Mouse (Mus musculus): ENCODE measurements around the gene Olfr524. TPM values are rescaled to one million over a fixed set of nuclear protein-coding genes. Genes with fewer than 3 reads are reported as not detected.
A peak's percentile ranks its signal among the peaks of the same experiment; 100 is the strongest.

Olfr524 gene
- polyA plus RNA-seq, 1 experiment from 2014 or later: not detected

DNA sequence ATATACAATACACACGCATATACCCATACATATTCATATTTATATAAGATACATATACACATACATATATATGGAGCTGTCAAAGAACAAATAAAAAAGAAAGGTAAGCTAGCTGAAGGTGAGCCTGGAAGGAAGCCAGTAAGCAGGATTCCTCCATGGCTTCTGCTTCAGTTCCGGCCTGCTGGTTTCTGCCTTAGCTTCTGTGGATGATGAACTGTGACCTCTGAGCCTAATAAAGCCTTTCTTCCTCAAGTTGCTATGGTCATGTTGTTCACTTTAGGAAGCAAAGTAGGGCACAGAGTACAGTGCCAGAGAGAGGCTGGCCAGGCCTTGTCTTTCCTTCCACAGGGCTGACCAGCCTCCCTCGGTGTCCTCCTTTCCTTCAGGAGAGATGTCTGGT, 34.9 kb downstream of the Olfr524 start:
- H3K9ac ChIP-seq (ENCODE audit: low read depth, low read length): no peak overlapping the region
- H3K4me3 ChIP-seq (ENCODE audit: low read depth, low read length): no peak overlapping the region
- WGBS: 96% methylated on average over 3 of the region's 3 CpGs
- H3K36me3 ChIP-seq (ENCODE audit: control insufficient read depth, insufficient read depth, low read length): no peaks in the 10 kb centered on the region
- no peaks in the 10 kb centered on the region for H3K27me3 ChIP-seq (ENCODE audit: control insufficient read depth, insufficient read depth, low read depth, low read length)
- no peaks in the 10 kb centered on the region for H3K9me3 ChIP-seq (replicated peaks; ENCODE audit: control insufficient read depth, low read length, poor library complexity, severe bottlenecking)
- no peak for ATAC-seq
- H3K4me2 ChIP-seq (ENCODE audit: low read length): no peak overlapping the region
- H3K27ac ChIP-seq (ENCODE audit: low read length): no peak overlapping the region
- H3K4me1 ChIP-seq (ENCODE audit: control insufficient read depth, insufficient read depth, low read length): no peaks in the 10 kb centered on the region

DNA sequence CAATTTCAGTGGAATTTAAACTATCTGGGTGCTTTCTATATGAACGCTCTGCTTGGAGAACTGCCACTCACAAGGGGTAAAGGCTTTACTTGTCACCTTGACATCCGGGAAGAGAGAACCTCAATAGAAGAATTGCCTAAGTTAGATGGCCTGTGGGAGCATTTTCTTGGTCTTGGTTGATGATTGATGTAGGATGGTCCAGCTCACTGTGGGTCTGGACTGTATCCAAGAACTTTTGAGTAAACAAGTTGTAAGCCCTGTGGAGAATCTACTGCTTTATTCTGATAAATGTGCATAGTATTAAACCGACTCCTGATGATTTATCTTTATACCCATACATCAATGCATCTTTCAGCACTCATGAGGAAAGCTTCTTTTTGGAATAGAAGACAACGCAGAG, 36.4 kb downstream of the Olfr524 start:
- Histone ChIP-seq H3K4me3 (ENCODE audit: low read depth, low read length) (no peak overlapping the region), H3K27me3 (ENCODE audit: control insufficient read depth, insufficient read depth, low read depth, low read length) (no peaks in the 10 kb centered on the region), H3K9ac (ENCODE audit: low read depth, low read length) (no peak overlapping the region), H3K4me1 (ENCODE audit: control insufficient read depth, insufficient read depth, low read length) (no peaks in the 10 kb centered on the region), H3K4me2 (ENCODE audit: low read length) (no peak overlapping the region), H3K27ac (ENCODE audit: low read length) (no peak overlapping the region), H3K9me3 (replicated peaks; ENCODE audit: control insufficient read depth, low read length, poor library complexity, severe bottlenecking) (no peaks in the 10 kb centered on the region), H3K36me3 (ENCODE audit: control insufficient read depth, insufficient read depth, low read length) (no peaks in the 10 kb centered on the region)
- WGBS: 82% methylated on average over 4 of the region's 4 CpGs
- ATAC-seq: no peak

DNA sequence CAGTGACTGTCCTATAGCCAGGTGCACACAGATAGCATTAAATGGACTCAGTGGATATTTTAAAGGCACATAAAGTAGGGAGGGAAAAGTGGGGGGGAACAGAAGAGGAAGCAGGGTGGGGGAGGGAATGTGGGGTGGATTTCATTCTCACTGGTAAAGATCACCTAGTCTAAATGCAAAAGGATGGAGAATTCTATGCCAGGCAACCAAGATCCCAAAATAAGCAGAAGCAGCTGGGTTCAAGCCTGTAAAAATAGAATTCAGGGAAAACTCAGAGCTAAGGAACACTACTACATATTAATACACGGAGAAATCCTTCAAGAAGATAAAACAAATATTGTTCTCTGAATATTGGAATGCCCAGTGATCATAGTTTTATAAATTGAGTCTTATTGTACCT, 37.8 kb downstream of the Olfr524 start:
- Histone ChIP-seq H3K9me3 (replicated peaks; ENCODE audit: control insufficient read depth, low read length, poor library complexity, severe bottlenecking) (no peaks in the 10 kb centered on the region), H3K27me3 (ENCODE audit: control insufficient read depth, insufficient read depth, low read depth, low read length) (no peaks in the 10 kb centered on the region), H3K27ac (ENCODE audit: low read length) (no peak overlapping the region), H3K9ac (ENCODE audit: low read depth, low read length) (no peak overlapping the region), H3K36me3 (ENCODE audit: control insufficient read depth, insufficient read depth, low read length) (no peaks in the 10 kb centered on the region), H3K4me1 (ENCODE audit: control insufficient read depth, insufficient read depth, low read length) (no peaks in the 10 kb centered on the region), H3K4me3 (ENCODE audit: low read depth, low read length) (no peak overlapping the region), H3K4me2 (ENCODE audit: low read length) (no peak overlapping the region)
- WGBS: 78% methylated on average over 1 of the region's 1 CpGs
- ATAC-seq: no peak

DNA sequence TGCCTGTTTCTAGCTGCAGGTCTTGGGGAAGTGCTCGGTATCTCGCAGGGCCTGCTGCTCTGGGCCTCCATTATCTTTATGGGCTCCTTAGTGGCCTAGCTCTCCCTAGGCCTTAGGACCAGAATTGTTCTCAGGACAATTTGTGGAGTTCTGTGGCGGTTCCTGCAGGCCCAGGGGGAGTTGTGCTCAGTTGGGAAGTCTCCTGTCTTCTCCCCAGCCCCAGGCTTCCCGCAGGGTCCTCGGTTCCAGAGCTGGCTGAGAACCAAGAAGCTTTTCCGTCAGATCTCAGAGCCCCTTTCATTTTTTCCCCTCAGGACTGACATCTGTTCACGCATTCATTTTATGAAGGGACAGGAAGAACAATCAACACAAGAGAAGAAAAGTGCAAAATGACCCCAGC, 41.1 kb downstream of the Olfr524 start, which contains the start of gene Olfr522:
Olfr522 (minus strand) TSS at position 101 of the 400 bp plus-strand sequence.
- H3K36me3 ChIP-seq (ENCODE audit: control insufficient read depth, insufficient read depth, low read length): no peaks in the 10 kb centered on the region
- H3K9me3 ChIP-seq (replicated peaks; ENCODE audit: control insufficient read depth, low read length, poor library complexity, severe bottlenecking): no peaks in the 10 kb centered on the region
- no peak within 1 kb of the TSS for H3K9ac ChIP-seq (ENCODE audit: low read depth, low read length)
- ATAC-seq: no peak
- H3K4me2 ChIP-seq (ENCODE audit: low read length): no peak within 1 kb of the TSS
- no peaks in the 10 kb centered on the region for H3K4me1 ChIP-seq (ENCODE audit: control insufficient read depth, insufficient read depth, low read length)
- no peak within 1 kb of the TSS for H3K4me3 ChIP-seq (ENCODE audit: low read depth, low read length)
- H3K27me3 ChIP-seq (ENCODE audit: control insufficient read depth, insufficient read depth, low read depth, low read length): no peaks in the 10 kb centered on the region
- no peak within 1 kb of the TSS for H3K27ac ChIP-seq (ENCODE audit: low read length)
- WGBS: 75% methylated on average over 7 of the region's 7 CpGs

DNA sequence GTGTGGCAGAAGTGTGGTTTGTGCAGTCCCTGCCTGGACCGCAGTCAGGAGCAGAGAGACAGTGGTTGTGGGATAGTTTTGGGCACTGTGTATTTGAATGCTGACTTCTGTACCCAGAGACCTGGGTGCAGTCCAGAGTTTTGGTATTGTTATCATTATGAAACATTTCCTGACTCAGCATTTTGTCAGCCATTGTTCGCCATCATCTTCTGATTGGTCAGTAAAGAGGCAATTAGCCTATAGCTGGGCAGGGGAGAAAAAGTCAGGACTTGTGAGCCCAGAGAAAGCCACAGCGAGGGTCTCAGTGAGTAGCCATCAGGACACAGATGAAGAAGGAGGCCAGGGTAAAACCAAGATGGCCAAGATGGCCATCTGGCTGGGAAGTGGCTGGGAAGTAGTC, 45.4 kb downstream of the Olfr524 start:
- no peak for ATAC-seq
- Histone ChIP-seq H3K4me1 (ENCODE audit: control insufficient read depth, insufficient read depth, low read length) (peaks cover 1% of the 10 kb centered on the region; the same call in 1 of the 2 replicates), H3K27me3 (ENCODE audit: control insufficient read depth, insufficient read depth, low read depth, low read length) (no peaks in the 10 kb centered on the region), H3K27ac (ENCODE audit: low read length) (no peak overlapping the region), H3K36me3 (ENCODE audit: control insufficient read depth, insufficient read depth, low read length) (no peaks in the 10 kb centered on the region), H3K9me3 (replicated peaks; ENCODE audit: control insufficient read depth, low read length, poor library complexity, severe bottlenecking) (no peaks in the 10 kb centered on the region), H3K4me3 (ENCODE audit: low read depth, low read length) (no peak overlapping the region), H3K4me2 (ENCODE audit: low read length) (no peak overlapping the region), H3K9ac (ENCODE audit: low read depth, low read length) (no peak overlapping the region)
- WGBS: 81% methylated on average over 3 of the region's 3 CpGs

DNA sequence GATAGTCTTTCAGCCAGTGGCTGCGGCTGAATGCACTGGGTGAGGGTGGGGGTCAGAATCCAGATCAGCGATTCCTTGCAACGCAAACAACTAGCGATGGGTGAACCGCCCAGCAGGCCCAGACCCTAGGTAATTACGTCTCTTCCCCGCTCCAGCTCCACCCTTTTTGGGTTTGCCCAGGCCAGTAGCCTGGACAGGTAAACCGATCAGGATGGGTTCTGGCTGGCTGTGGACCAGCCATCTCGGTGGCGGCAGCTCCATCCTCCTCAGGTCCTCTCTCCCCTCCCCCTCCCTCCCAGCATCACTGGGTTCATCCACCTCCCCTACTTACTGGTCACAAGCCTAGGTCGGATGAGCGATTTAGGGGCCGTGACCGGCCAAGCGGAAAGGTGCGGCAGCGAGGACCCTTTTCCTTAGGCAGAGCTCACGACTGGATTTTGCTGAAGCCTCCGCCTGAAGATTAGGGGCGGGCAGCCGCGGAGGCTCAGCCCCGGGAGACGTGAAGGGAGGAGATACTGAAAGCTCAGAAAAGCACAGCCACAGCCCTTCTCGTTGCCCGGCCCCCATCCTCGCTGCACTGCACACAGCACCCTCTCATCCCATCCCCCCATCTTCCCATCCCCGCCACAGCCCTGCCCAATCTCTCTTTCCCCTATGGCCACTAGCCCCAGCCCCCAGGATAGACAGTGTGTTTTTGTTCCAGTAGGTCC, 51.4 kb downstream of the Olfr524 start, which contains the start of gene Sprn:
Sprn (minus strand) TSS at position 660 of the 710 bp plus-strand sequence.
- peaks cover 20% of the 10 kb centered on the region for H3K4me1 ChIP-seq (ENCODE audit: control insufficient read depth, insufficient read depth, low read length)
- H3K27me3 ChIP-seq (ENCODE audit: control insufficient read depth, insufficient read depth, low read depth, low read length): no peaks in the 10 kb centered on the region
- H3K36me3 ChIP-seq (ENCODE audit: control insufficient read depth, insufficient read depth, low read length): no peaks in the 10 kb centered on the region; the same call in 1 of the 2 replicates
- H3K4me3 ChIP-seq (ENCODE audit: low read depth, low read length): peak within 1 kb of the TSS; percentile 51
- H3K27ac ChIP-seq (ENCODE audit: low read length): peak within 1 kb of the TSS; percentile 87
- peak; percentile 90 for ATAC-seq
- H3K9ac ChIP-seq (ENCODE audit: low read depth, low read length): peak within 1 kb of the TSS; percentile 78
- H3K4me2 ChIP-seq (ENCODE audit: low read length): peak within 1 kb of the TSS; percentile 95
- WGBS: 1% methylated on average over 27 of the region's 28 CpGs
- no peaks in the 10 kb centered on the region for H3K9me3 ChIP-seq (replicated peaks; ENCODE audit: control insufficient read depth, low read length, poor library complexity, severe bottlenecking)

DNA sequence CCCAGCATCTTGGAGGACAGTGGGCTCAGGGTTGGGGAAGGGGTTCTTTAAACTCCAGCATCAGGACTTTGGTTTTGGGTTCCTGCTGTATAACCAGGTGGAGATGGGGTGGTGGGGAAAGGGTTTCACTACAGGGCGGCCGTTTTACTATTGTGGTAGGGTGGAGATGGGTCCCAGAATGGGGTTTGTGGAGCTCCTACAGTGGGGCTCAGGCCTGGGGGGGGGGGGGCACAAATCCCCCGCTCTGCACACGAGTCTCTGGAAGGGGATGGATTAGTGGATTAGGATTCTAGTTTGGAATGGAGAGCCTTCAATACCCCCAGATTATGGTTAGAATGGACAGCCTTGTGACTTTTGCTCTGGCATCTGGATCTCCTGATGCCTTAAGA, 51.9 kb downstream of the Olfr524 start:
- Histone ChIP-seq H3K27me3 (ENCODE audit: control insufficient read depth, insufficient read depth, low read depth, low read length) (no peaks in the 10 kb centered on the region), H3K4me1 (ENCODE audit: control insufficient read depth, insufficient read depth, low read length) (peaks cover 20% of the 10 kb centered on the region), H3K36me3 (ENCODE audit: control insufficient read depth, insufficient read depth, low read length) (no peaks in the 10 kb centered on the region; the same call in 1 of the 2 replicates), H3K27ac (ENCODE audit: low read length) (peak overlapping the region; percentile 87), H3K9me3 (replicated peaks; ENCODE audit: control insufficient read depth, low read length, poor library complexity, severe bottlenecking) (no peaks in the 10 kb centered on the region), H3K4me3 (ENCODE audit: low read depth, low read length) (peak overlapping the region; percentile 51), H3K4me2 (ENCODE audit: low read length) (peak overlapping the region; percentile 95), H3K9ac (ENCODE audit: low read depth, low read length) (peak overlapping the region; percentile 78)
- WGBS: 15% methylated on average over 4 of the region's 4 CpGs
- ATAC-seq: peak; percentile 26

DNA sequence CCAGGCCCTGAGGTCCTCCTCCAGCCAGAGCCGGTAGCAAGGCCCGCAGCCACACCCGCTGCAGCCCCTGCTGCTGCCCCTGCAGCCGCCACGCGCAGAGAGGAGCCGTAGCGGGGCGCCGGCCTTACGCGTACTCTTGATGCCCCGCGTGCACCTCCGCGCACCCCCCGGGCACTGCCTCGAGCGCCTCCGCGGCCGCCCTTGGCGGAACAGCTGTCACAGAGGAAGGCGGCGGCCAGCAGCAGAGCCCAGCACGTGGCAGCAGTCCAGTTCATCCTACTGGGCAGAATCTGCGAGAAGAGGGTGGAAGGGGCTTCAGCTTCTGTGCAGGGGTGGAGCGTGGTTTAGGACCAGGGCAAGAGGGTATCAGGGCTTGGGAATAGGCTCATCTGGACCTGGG, 52.4 kb downstream of the Olfr524 start:
- Histone ChIP-seq H3K9me3 (replicated peaks; ENCODE audit: control insufficient read depth, low read length, poor library complexity, severe bottlenecking) (no peaks in the 10 kb centered on the region), H3K4me3 (ENCODE audit: low read depth, low read length) (peak overlapping the region; percentile 51), H3K9ac (ENCODE audit: low read depth, low read length) (peak overlapping the region; percentile 78), H3K4me1 (ENCODE audit: control insufficient read depth, insufficient read depth, low read length) (peaks cover 20% of the 10 kb centered on the region), H3K27me3 (ENCODE audit: control insufficient read depth, insufficient read depth, low read depth, low read length) (no peaks in the 10 kb centered on the region), H3K36me3 (ENCODE audit: control insufficient read depth, insufficient read depth, low read length) (no peaks in the 10 kb centered on the region; the same call in 1 of the 2 replicates), H3K27ac (ENCODE audit: low read length) (peak overlapping the region; percentile 87), H3K4me2 (ENCODE audit: low read length) (peak overlapping the region; percentile 95)
- 3% methylated on average over 28 of the region's 28 CpGs for WGBS
- peak; percentile 27 for ATAC-seq
